24 mouse cellular contexts compared by ENCODE assay signal in genomic region chr2:154810821-154811220, GRCm38 (mm10). TPM values are rescaled to one million over a fixed set of nuclear protein-coding genes. Genes with fewer than 3 reads are reported as not detected.
"Had no signal": no experiment of that assay in that cellular context is flagged by ENCODE, and none has a peak within 500 bp of the region (broad histone marks: within the 10 kb centered on the region; RNA-seq: fewer than 3 reads in every experiment).

No protein-coding gene starts in this region.

- H3K4me1 ChIP-seq: neural tube, embryonic 12.5 days had no signal

- H3K27me3 ChIP-seq: lung, embryonic 15.5 days; midbrain, embryonic 12.5 days; neural tube, embryonic 12.5 days; stomach, embryonic 15.5 days had no signal

- DNase-seq: lung, adult 18-20 months; lung, postnatal 14 days; lung, postnatal 4 days; midbrain, embryonic 14.5 days; right cerebral cortex, postnatal 14 days; thymus, adult 2 months; thymus, postnatal 25 days; thymus, postnatal 4 days had no signal

- H3K9me3 ChIP-seq: lung, embryonic 15.5 days; midbrain, embryonic 10.5 days; midbrain, embryonic 12.5 days; neural tube, embryonic 12.5 days; stomach, embryonic 15.5 days had no signal

- H3K36me3 ChIP-seq: lung, embryonic 15.5 days; midbrain, embryonic 10.5 days; midbrain, embryonic 12.5 days; neural tube, embryonic 12.5 days; stomach, embryonic 15.5 days had no signal

- H3K27ac ChIP-seq: lung, embryonic 15.5 days; midbrain, embryonic 10.5 days; midbrain, embryonic 12.5 days; neural tube, embryonic 12.5 days; stomach, embryonic 15.5 days; stomach, postnatal 0 days had no signal

- ATAC-seq: lung, postnatal 0 days had no signal

- H3K4me2 ChIP-seq: lung, embryonic 15.5 days; midbrain, embryonic 12.5 days; neural tube, embryonic 12.5 days; stomach, embryonic 15.5 days had no signal

- H3K4me3 ChIP-seq: lung, embryonic 15.5 days; midbrain, embryonic 10.5 days; midbrain, embryonic 12.5 days; neural tube, embryonic 12.5 days; stomach, embryonic 15.5 days had no signal

- H3K9ac ChIP-seq: lung, embryonic 15.5 days; midbrain, embryonic 12.5 days; neural tube, embryonic 12.5 days; stomach, embryonic 15.5 days had no signal

RNA-seq across cellular contexts. Expression of gene a, which starts 19.6 kb away (rescaled TPM):
- total RNA-seq: megakaryocyte, adult 5-6 weeks; megakaryocyte-erythroid progenitor cell, adult 5-6 weeks; midbrain, postnatal 0 days; monocyte, adult 5-6 weeks; neutrophil, adult 5-6 weeks had no signal
- polyA plus RNA-seq: lung, embryonic 15.5 days; lung, postnatal 0 days; neural tube, embryonic 12.5 days; neural tube, embryonic 14.5 days; spleen, adult 2 months; urinary bladder, adult 2 months had no signal

RNA-seq across cellular contexts. Expression of gene Gm14214, which starts 41.0 kb away (rescaled TPM):
- total RNA-seq: megakaryocyte, adult 5-6 weeks; megakaryocyte-erythroid progenitor cell, adult 5-6 weeks; midbrain, postnatal 0 days; monocyte, adult 5-6 weeks; neutrophil, adult 5-6 weeks had no signal
- polyA plus RNA-seq: lung, embryonic 15.5 days; lung, postnatal 0 days; midbrain, embryonic 10.5 days; midbrain, embryonic 12.5 days; midbrain, embryonic 14.5 days; midbrain, postnatal 0 days; neural tube, embryonic 12.5 days; neural tube, embryonic 14.5 days; spleen, adult 2 months; stomach, embryonic 15.5 days; stomach, postnatal 0 days; testis, adult 2 months; thymus, adult 2 months; urinary bladder, adult 2 months had no signal
